Mouse (Mus musculus) brain, adult 2 months (tissue): ENCODE results near the gene Cacna1e.

Source experiments
- DNase-seq: peaks from one replicate; pipeline ENCODE4 v3.0.0; 2011; ENCODE audit warnings: low read depth, low spot score

Cacna1e gene

GRCm38 (mm10) chr1:154839272-154839671 lies 45.0 kb downstream of the Cacna1e start:
- no peak for DNase-seq

GRCm38 (mm10) chr1:154836473-154836872 lies 47.8 kb downstream of the Cacna1e start:
- DNase-seq: no peak

- DNase-seq: peak; percentile 50
These were observed 52.1 kb downstream of the Cacna1e start for GRCm38 (mm10) chr1:154832168-154832539.

- DNase-seq: peak; percentile 37
These were observed 52.8 kb downstream of the Cacna1e start for GRCm38 (mm10) chr1:154831269-154832167.

GRCm38 (mm10) chr1:154830051-154830450 lies 54.2 kb downstream of the Cacna1e start:
- DNase-seq: no peak

GRCm38 (mm10) chr1:154823098-154823497 lies 61.2 kb downstream of the Cacna1e start:
- DNase-seq: no peak

GRCm38 (mm10) chr1:154820422-154820821 lies 63.9 kb downstream of the Cacna1e start:
- DNase-seq: no peak

GRCm38 (mm10) chr1:154819960-154820359 lies 64.3 kb downstream of the Cacna1e start:
- no peak for DNase-seq

GRCm38 (mm10) chr1:154818742-154819141 lies 65.6 kb downstream of the Cacna1e start:
- no peak for DNase-seq

GRCm38 (mm10) chr1:154816836-154817235 lies 67.5 kb downstream of the Cacna1e start:
- peak; percentile 66 for DNase-seq

GRCm38 (mm10) chr1:154816267-154816666 lies 68.0 kb downstream of the Cacna1e start:
- DNase-seq: peak; percentile 76

- peak; percentile 90 for DNase-seq
These were observed 78.6 kb downstream of the Cacna1e start for GRCm38 (mm10) chr1:154805742-154806141.

- no peak for DNase-seq
These were observed 79.3 kb downstream of the Cacna1e start for GRCm38 (mm10) chr1:154805038-154805437.

GRCm38 (mm10) chr1:154802301-154802904 lies 81.9 kb downstream of the Cacna1e start:
- DNase-seq: peak; percentile 69

- DNase-seq: no peak
These were observed 85.0 kb downstream of the Cacna1e start for GRCm38 (mm10) chr1:154799257-154799656.

GRCm38 (mm10) chr1:154798771-154799170 lies 85.5 kb downstream of the Cacna1e start:
- DNase-seq: peak; percentile 93

- DNase-seq: no peak
These were observed 87.6 kb downstream of the Cacna1e start for GRCm38 (mm10) chr1:154796685-154797084.

- DNase-seq: no peak
These were observed 89.8 kb downstream of the Cacna1e start for GRCm38 (mm10) chr1:154794518-154794951.

- peak; percentile 96 for DNase-seq
These were observed 92.6 kb downstream of the Cacna1e start for GRCm38 (mm10) chr1:154791544-154792174.

- peak; percentile 80 for DNase-seq
These were observed 95.8 kb downstream of the Cacna1e start for GRCm38 (mm10) chr1:154788491-154788890.

GRCm38 (mm10) chr1:154788069-154788468 lies 96.2 kb downstream of the Cacna1e start:
- DNase-seq: peak; percentile 87

- DNase-seq: no peak
These were observed 96.9 kb downstream of the Cacna1e start for GRCm38 (mm10) chr1:154787418-154787817.
